In genomic region chr9:21265000-21265561, GRCm38 (mm10) we compare ENCODE assay signal across 8 mouse cellular contexts. TPM values are rescaled to one million over a fixed set of nuclear protein-coding genes. Genes with fewer than 3 reads are reported as not detected.
DNase-seq lines count a peak whose midpoint lies in the region; ATAC-seq and TF ChIP-seq lines count a peak whose summit lies in the region.

Gene Atg4d, plus strand, starts transcription at chr9:21265293.

- H3K36me3 ChIP-seq in C2C12 (ENCODE audit: control insufficient read depth, insufficient read depth) (peaks cover 16% of the 10 kb centered on the region), myocyte (ENCODE audit: control insufficient read depth, insufficient read depth) (no peaks in the 10 kb centered on the region)
- peaks cover 46% of the 10 kb centered on the region for H3K36me3 ChIP-seq in erythroblast, embryonic 14.5 days (ENCODE audit: control insufficient read depth)
- H3K36me3 ChIP-seq in heart, embryonic 11.5 days (ENCODE audit: control insufficient read depth, insufficient read depth, low read length) = peaks cover 12% of the 10 kb centered on the region
- peaks cover 21% of the 10 kb centered on the region for H3K36me3 ChIP-seq in kidney, embryonic 16.5 days (ENCODE audit: insufficient read depth, low read length)
- H3K36me3 ChIP-seq in liver, adult 2 months (ENCODE audit: control insufficient read depth, insufficient read depth, low read length) = peaks cover 10% of the 10 kb centered on the region; the same call in 1 of the 2 replicates
- peaks cover 7% of the 10 kb centered on the region for H3K36me3 ChIP-seq in splenic B cell, adult 2 months (ENCODE audit: control insufficient read depth, insufficient read depth, low read length, poor library complexity, severe bottlenecking)

- peak within 1 kb of the TSS; percentile 81 for H3K27ac ChIP-seq in heart, embryonic 11.5 days (ENCODE audit: low read depth, low read length)
- peak within 1 kb of the TSS; percentile 66 for H3K27ac ChIP-seq in kidney, embryonic 16.5 days (ENCODE audit: low read length)
- H3K27ac ChIP-seq in liver, adult 2 months (replicated peaks; ENCODE audit: insufficient read depth, low read depth, low read length) = peak within 1 kb of the TSS; percentile 86

- peaks cover 70% of the 10 kb centered on the region for H3K4me1 ChIP-seq in erythroblast, embryonic 14.5 days (ENCODE audit: control insufficient read depth)
- peaks cover 18% of the 10 kb centered on the region for H3K4me1 ChIP-seq in heart, embryonic 11.5 days (ENCODE audit: control insufficient read depth, insufficient read depth, low read length)
- peaks cover 22% of the 10 kb centered on the region for H3K4me1 ChIP-seq in kidney, embryonic 16.5 days (ENCODE audit: insufficient read depth, low read length)
- peaks cover 8% of the 10 kb centered on the region for H3K4me1 ChIP-seq in liver, adult 2 months (ENCODE audit: control insufficient read depth, insufficient read depth, low read length)

- WGBS in heart, embryonic 11.5 days (ENCODE audit: insufficient replicate concordance) = under 1% methylated on average over 49 of the region's 49 CpGs
- WGBS in kidney, embryonic 16.5 days = 0% methylated on average over 49 of the region's 49 CpGs
- under 1% methylated on average over 49 of the region's 49 CpGs for WGBS in liver, adult 2 months

- peak; percentile 99 for DNase-seq in brain, embryonic 14.5 days (ENCODE audit: low read depth)
- peak; percentile 94 for DNase-seq in liver, adult 2 months (ENCODE audit: extremely low read depth, low read depth, low spot score)
- peak; percentile 100 for DNase-seq in splenic B cell, adult 2 months (ENCODE audit: low read depth, low spot score)

- peak; percentile 98 for ATAC-seq in heart, embryonic 11.5 days (replicated peaks; ENCODE audit: insufficient number of reproducible peaks, low FRiP score, low TSS enrichment)
- peak; percentile 98 for ATAC-seq in kidney, embryonic 16.5 days (ENCODE audit: low FRiP score, low TSS enrichment)

- H3K79me3 ChIP-seq in C2C12 (ENCODE audit: low read depth) = peaks cover 2% of the 10 kb centered on the region

- H3K27me3 ChIP-seq in C2C12 (ENCODE audit: control insufficient read depth, insufficient read depth, insufficient read length) = no peaks in the 10 kb centered on the region
- peaks cover 7% of the 10 kb centered on the region for H3K27me3 ChIP-seq in erythroblast, embryonic 14.5 days (ENCODE audit: control insufficient read depth)
- H3K27me3 ChIP-seq in heart, embryonic 11.5 days (ENCODE audit: control insufficient read depth, insufficient read depth, low read length) = no peaks in the 10 kb centered on the region
- no peaks in the 10 kb centered on the region for H3K27me3 ChIP-seq in kidney, embryonic 16.5 days (ENCODE audit: insufficient read depth, low read length)
- no peaks in the 10 kb centered on the region for H3K27me3 ChIP-seq in liver, adult 2 months (ENCODE audit: control insufficient read depth, insufficient read depth, low read length)
- H3K27me3 ChIP-seq in myocyte (ENCODE audit: control insufficient read depth, insufficient read depth, insufficient read length) = no peaks in the 10 kb centered on the region
- no peaks in the 10 kb centered on the region for H3K27me3 ChIP-seq in splenic B cell, adult 2 months (ENCODE audit: control insufficient read depth, insufficient read depth, low read length, poor library complexity, severe bottlenecking)

- TF ChIP-seq CTCF in C2C12 (IDR thresholded peaks at IDR 0.05; ENCODE audit: control insufficient read depth, insufficient read depth, insufficient read length) = no peak
- no peak for TF ChIP-seq CTCF in brain, embryonic 14.5 days (IDR thresholded peaks at IDR 0.05; ENCODE audit: borderline replicate concordance, extremely low read depth, insufficient read depth, insufficient read length)
- TF ChIP-seq CTCF in liver, adult 2 months (IDR thresholded peaks at IDR 0.05; ENCODE audit: low read depth, low read length) = no peak

- H3K9me3 ChIP-seq in erythroblast, embryonic 14.5 days (ENCODE audit: control insufficient read depth, low read length) = no peaks in the 10 kb centered on the region
- no peaks in the 10 kb centered on the region for H3K9me3 ChIP-seq in heart, embryonic 11.5 days (replicated peaks; ENCODE audit: control insufficient read depth, low read length)
- H3K9me3 ChIP-seq in kidney, embryonic 16.5 days (ENCODE audit: low read length) = no peaks in the 10 kb centered on the region

- peak within 1 kb of the TSS; percentile 76 for H3ac ChIP-seq in C2C12 (ENCODE audit: control insufficient read depth, insufficient read length, low read depth)
- peak within 1 kb of the TSS; percentile 69 for H3ac ChIP-seq in myocyte (ENCODE audit: control insufficient read depth, insufficient read length)

- H3K4me2 ChIP-seq in heart, embryonic 11.5 days = peak within 1 kb of the TSS; percentile 89
- H3K4me2 ChIP-seq in kidney, embryonic 16.5 days (replicated peaks; ENCODE audit: low read depth, low read length) = peak within 1 kb of the TSS; percentile 88
- peak within 1 kb of the TSS; percentile 100 for H3K4me2 ChIP-seq in myocyte (ENCODE audit: low read depth)

- H3K9ac ChIP-seq in heart, embryonic 11.5 days (ENCODE audit: low read depth, low read length) = peak within 1 kb of the TSS; percentile 92
- peak within 1 kb of the TSS; percentile 75 for H3K9ac ChIP-seq in kidney, embryonic 16.5 days (replicated peaks; ENCODE audit: low read length)
- H3K9ac ChIP-seq in liver, adult 2 months (ENCODE audit: low read depth, low read length) = peak within 1 kb of the TSS; percentile 83

- H3K79me2 ChIP-seq in C2C12 (ENCODE audit: control insufficient read depth, insufficient read depth) = peaks cover 14% of the 10 kb centered on the region
- H3K79me2 ChIP-seq in liver, adult 2 months (ENCODE audit: control insufficient read depth, insufficient read depth, low read length) = peaks cover 7% of the 10 kb centered on the region; the same call in 1 of the 2 replicates
- peaks cover 16% of the 10 kb centered on the region for H3K79me2 ChIP-seq in myocyte (ENCODE audit: control insufficient read depth, insufficient read depth)

- peak within 1 kb of the TSS; percentile 65 for H3K4me3 ChIP-seq in C2C12 (ENCODE audit: insufficient read depth, poor library complexity, severe bottlenecking)
- H3K4me3 ChIP-seq in erythroblast, embryonic 14.5 days (replicated peaks) = peak within 1 kb of the TSS; percentile 87
- H3K4me3 ChIP-seq in heart, embryonic 11.5 days (ENCODE audit: low read depth, low read length) = peak within 1 kb of the TSS; percentile 94
- peak within 1 kb of the TSS; percentile 62 for H3K4me3 ChIP-seq in kidney, embryonic 16.5 days (ENCODE audit: low read length)
- H3K4me3 ChIP-seq in liver, adult 2 months (ENCODE audit: insufficient read depth, low read depth, low read length) = peak within 1 kb of the TSS; percentile 73
- peak within 1 kb of the TSS; percentile 66 for H3K4me3 ChIP-seq in myocyte

- TF ChIP-seq POLR2A in brain, embryonic 14.5 days (IDR thresholded peaks at IDR 0.05; ENCODE audit: borderline replicate concordance, extremely low read depth, insufficient read depth, insufficient read length, poor library complexity, severe bottlenecking) = peak; percentile 91; the same call in 1 of the 2 replicates
- peak; percentile 94 for TF ChIP-seq POLR2A in liver, adult 2 months (IDR thresholded peaks at IDR 0.05; ENCODE audit: extremely low read depth, insufficient read depth, low read length)
- TF ChIP-seq POLR2A in myocyte (IDR thresholded peaks at IDR 0.05; ENCODE audit: insufficient read length, low read depth) = peak; percentile 85

TF ChIP-seq in C2C12, 6 proteins besides CTCF, POLR2A, EP300 and RAD21:
- TF ChIP-seq CEBPB (IDR thresholded peaks at IDR 0.05; ENCODE audit: low read depth) = no peak
- no peak for TF ChIP-seq MYOD1 (IDR thresholded peaks at IDR 0.05; ENCODE audit: control insufficient read depth, insufficient read length, low read depth)
- TF ChIP-seq USF1 (IDR thresholded peaks at IDR 0.05; ENCODE audit: low read depth) = no peak
- no peak for TF ChIP-seq FOSL1 (IDR thresholded peaks at IDR 0.05; ENCODE audit: insufficient read depth, low read length, poor library complexity, severe bottlenecking)
- no peak for TF ChIP-seq MYOG (IDR thresholded peaks at IDR 0.05; ENCODE audit: control insufficient read depth, extremely low read depth, insufficient read length)
- no peak for TF ChIP-seq MAX (IDR thresholded peaks at IDR 0.05)
TF ChIP-seq in C2C12: peak in this region for 0.

TF ChIP-seq in myocyte, 11 proteins besides CTCF, POLR2A, EP300 and RAD21:
- peak; percentile 91 for TF ChIP-seq POLR2AphosphoS2 (IDR thresholded peaks at IDR 0.05; ENCODE audit: insufficient read length, low read depth)
- TF ChIP-seq REST (IDR thresholded peaks at IDR 0.05; ENCODE audit: insufficient read depth, insufficient read length) = no peak
- TF ChIP-seq SRF (IDR thresholded peaks at IDR 0.05; ENCODE audit: control insufficient read depth, insufficient read length, low read depth) = peak; percentile 54
- no peak for TF ChIP-seq USF1 (IDR thresholded peaks at IDR 0.05; ENCODE audit: low read depth)

RNA-seq across cellular contexts. Expression of gene Atg4d, which starts in this region (rescaled TPM):
- polyA plus RNA-seq in C2C12 (2012; fragmentation: generic; extraction: Trizol) (33.7 TPM), myocyte (2012; fragmentation: generic; extraction: Trizol) (39.8 TPM)
- polyA plus RNA-seq in brain, embryonic 14.5 days (2012; rRNA removed) = 38.1 and 45.9 TPM in 2 replicates
- polyA plus RNA-seq in erythroblast, embryonic 14.5 days (2012) = 25.4 and 30.2 TPM in 2 replicates
- polyA plus RNA-seq in heart, embryonic 11.5 days (2014; fragmentation: Nextera tagmentation; extraction: Ambion mirVana) = 45.5 and 48.2 TPM in 2 replicates
- 58.7 and 64.1 TPM in 2 replicates for polyA plus RNA-seq in kidney, embryonic 16.5 days (2015; fragmentation: Nextera tagmentation; extraction: Ambion mirVana)
- total RNA-seq in liver, adult 2 months (2014; rRNA removed) = 22.3 and 27.3 TPM in 2 replicates
- polyA plus RNA-seq in liver, adult 2 months (2012; rRNA removed) = 42.2 and 45.8 TPM in 2 replicates

Comparison
In these comparisons a context has a peak if more than half of its experiments do, and no peak if none do; other contexts are left out.
1. Peak in every context shown above with its lines: DNase-seq, ATAC-seq, H3K4me3 ChIP-seq and H3K27ac ChIP-seq.